Mouse (Mus musculus) left cerebral cortex, postnatal 36 days (tissue): Measurements from ENCODE around the gene Fgfr2. TPM values are rescaled to one million over a fixed set of nuclear protein-coding genes. Genes with fewer than 3 reads are reported as not detected.

Experiments used
- DNase-seq, 2 experiments: peaks; one replicate each; pipeline ENCODE4 v3.0.0; 2021 to 2022; ENCODE audit warnings: low spot score in 2 of 2, mixed read lengths in 1 of 2
- intact Hi-C: fragments of 180-260 bp; cut with DNase I; formaldehyde crosslinking; loops from one replicate; pipeline ENCODE4 v1.15.1; 2025
- total RNA-seq, 2 experiments: library from RNA; stranded (reverse); gene quantifications; 2 replicates each; pipeline ENCODE4 v1.2.3; 2021

The Fgfr2 gene
- total RNA-seq, 2 experiments from 2014 or later = 41.6 to 46.6 TPM

- no peak for DNase-seq
- intact Hi-C loops = no loop called here
Observed at GRCm38 (mm10) chr7:132075825-132076224, 1047.3 kb downstream of the Fgfr2 start.

DNA sequence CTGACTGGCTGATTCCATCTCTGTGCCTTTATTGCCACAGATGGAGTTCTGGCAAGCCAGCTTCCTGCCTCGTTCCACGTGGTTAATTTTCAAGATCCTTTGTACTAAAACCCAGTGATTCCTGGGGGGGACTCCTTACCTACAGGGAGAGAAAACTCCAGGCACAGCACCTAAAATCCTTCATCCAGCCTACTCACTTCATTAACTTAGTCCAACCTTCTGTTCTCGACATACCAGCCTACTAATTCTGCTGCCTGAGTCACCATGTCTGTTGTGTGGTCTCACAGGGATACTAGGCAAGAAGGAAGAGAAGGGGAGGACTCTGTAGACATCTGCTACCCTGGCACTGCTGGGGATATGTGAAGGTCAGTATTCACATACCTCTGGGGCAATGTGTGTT is 1048.6 kb downstream of the Fgfr2 start:
- intact Hi-C loops = no loop called here
- DNase-seq = peak; percentile 30 to 33

DNA sequence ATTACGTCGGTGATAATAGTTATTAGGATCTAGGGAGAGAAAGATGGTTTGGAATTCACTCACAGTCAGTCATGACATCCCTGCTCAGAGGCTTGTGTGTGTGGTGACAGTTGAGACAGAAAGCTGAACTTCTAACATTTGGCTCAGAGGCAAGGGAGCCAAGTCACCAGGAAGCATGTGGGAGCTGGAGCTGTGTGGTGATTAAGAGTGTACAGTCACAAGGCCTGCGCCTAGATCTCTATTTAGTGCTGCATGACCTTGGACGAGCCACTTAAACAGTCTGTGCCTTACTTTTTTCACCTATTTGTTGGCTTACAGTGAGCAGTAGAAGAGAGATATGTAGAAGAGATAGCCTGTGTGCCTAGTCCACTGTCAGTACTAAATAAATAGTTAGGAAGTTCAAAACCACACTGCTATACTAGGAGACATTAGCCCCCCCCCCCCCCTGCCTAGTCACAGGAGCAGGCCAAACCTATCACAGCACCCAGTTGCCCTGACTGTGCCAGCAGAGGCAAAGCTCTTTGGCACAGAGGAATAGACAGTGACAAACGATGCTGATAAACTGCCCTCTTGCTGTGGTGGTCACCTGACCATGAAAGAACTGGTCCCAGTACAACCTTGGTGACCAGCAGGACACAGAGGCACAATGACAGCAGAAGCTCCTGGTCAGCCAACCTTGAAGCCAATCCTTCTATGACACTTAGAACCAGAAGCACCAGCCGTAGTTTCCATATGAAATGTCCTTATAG is 1052.1 kb downstream of the Fgfr2 start:
- no peak for DNase-seq
- intact Hi-C loops = no loop called here

DNA sequence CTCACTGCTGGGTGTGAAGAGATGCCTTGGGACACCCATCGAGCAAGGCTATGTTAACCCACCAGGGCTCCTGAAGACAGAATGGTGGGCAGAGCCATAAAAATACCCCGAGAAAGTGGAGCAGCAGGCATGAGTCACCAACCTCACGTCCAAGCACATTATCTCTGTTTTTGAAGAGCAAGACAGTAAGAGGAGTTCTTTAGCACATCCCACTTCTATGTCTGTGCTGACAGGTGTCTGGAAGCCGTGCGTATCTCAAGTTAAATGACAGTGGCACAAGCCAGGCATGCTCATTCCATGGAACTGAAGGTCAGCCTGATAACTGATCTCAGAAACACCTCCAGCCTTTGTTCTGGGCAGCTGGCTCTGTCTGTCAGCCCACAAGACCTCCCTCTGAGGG is 1055.2 kb downstream of the Fgfr2 start:
- DNase-seq = peak; percentile 71 to 75
- intact Hi-C loops = loop anchor here (5.0 kb wide), 1 partner anchor 139 kb away; no protein-coding TSS in a partner anchor

- peak in 1 of 2 experiments; percentile 23 for DNase-seq
- intact Hi-C loops = loop anchor here (5.0 kb wide), 1 partner anchor 140 kb away; no protein-coding TSS in a partner anchor
Observed at GRCm38 (mm10) chr7:132067511-132067910, 1055.6 kb downstream of the Fgfr2 start.

DNA sequence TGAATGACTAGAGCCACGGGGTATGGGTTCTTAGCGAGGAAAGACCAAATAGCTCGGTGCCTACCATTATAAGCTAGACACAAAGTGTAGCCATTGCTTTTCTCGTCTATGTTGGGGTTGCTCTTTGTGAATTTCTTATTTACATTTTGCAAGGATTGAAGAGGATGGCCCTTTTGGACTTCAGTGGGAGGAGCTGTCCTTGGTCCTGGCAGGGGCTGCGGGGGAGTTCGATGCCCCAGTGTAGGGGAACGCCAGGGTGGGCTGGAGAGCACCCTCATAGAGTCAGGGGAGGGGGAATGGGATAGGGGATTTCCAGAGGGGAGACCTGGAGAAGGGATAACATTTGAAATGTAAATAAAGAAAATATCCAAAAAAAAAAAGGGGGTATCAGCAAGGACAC is 1063.0 kb downstream of the Fgfr2 start:
- no peak for DNase-seq
- intact Hi-C loops = no loop called here

GRCm38 (mm10) chr7:132056565-132056964 is 1066.6 kb downstream of the Fgfr2 start:
- intact Hi-C loops = no loop called here
- DNase-seq = no peak

DNA sequence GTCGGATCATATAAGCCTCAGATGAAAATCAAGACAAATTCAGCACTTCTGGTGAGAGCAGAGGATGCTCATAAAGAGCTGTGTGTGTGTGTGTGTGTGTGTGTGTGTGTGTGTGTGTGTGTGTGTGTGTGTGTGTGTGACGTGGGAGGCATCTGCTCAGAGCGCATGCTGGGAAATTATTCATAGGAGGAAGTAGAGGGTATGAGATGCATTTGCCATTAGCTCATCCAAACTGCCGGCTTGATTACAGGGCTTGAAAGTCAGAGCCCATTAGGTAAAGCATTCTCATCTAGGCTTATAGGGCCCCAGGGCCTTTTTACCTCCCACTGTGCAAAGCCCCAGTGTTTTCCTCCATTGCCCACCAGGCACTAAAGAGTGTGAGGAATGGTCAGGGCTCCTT is 1076.5 kb downstream of the Fgfr2 start:
- intact Hi-C loops = no loop called here
- DNase-seq = no peak

- intact Hi-C loops = no loop called here
Observed at GRCm38 (mm10) chr7:132031940-132032531, 1091.1 kb downstream of the Fgfr2 start.

DNA sequence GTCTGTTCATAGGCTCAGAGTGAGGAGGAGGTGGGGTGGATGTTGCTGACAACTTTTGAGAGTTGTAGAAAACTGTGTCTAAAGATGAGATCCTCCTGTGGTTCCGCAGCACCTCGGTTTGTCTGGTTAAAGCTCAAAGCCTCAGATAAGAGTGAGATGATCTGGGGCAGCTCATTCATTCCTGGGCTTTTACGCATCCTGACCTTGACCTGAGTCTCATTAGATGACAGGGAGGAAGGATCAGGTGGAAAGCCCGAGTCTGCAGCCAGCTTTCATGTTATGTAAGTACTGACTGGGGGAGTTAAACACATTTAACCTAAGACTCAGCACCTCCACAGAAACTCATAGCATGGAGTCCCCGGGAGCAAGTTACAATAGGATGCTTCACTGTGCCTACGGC is 1096.5 kb downstream of the Fgfr2 start:
- intact Hi-C loops = no loop called here
- DNase-seq = no peak

More at GRCm38 (mm10) chr7:132031940-132032531, 1091.1 kb downstream of the Fgfr2 start:
- DNase-seq = peak; percentile 27 to 36

DNA sequence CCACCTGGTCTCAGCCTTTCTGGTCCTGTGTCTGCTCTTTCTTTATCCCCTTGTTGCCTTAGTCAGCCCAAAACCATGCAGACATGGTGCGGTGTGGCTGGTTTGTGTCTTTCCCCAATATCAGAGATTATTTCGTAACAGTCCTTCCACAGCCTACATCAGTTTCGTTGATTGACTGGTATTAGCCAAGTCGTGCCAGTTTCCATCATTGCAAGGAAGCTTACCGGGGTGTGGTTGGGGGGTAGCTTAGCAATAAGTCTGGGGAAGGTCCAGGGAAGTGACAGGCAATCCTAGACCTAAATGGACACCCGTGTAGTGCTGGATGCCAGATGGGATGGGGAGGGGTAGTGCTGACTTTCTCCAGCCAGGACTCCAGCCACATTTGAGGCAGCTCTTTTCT is 1097.6 kb downstream of the Fgfr2 start:
- DNase-seq = no peak
- intact Hi-C loops = no loop called here

DNA sequence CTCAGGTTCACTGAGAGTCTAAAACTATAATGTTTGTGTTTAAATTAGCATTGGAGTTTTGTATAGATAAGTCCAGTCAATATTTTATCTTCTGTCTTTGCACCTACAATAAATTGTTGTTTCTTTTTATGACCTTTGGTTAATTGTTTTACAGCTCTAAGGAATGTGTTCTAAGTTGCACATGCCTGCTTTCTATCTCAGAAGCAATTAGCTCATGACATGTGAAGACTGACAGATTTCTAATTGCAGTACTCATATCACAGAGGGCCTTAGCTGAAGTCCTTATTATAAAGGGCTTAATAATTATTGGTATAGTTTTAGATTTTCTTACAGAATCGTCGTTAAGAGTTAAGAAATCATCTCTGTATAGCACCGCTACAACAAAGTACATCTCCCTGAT is 1107.2 kb downstream of the Fgfr2 start:
- no peak for DNase-seq
- intact Hi-C loops = no loop called here

GRCm38 (mm10) chr7:132015193-132015592 is 1108.0 kb downstream of the Fgfr2 start:
- intact Hi-C loops = no loop called here
- DNase-seq = no peak

DNA sequence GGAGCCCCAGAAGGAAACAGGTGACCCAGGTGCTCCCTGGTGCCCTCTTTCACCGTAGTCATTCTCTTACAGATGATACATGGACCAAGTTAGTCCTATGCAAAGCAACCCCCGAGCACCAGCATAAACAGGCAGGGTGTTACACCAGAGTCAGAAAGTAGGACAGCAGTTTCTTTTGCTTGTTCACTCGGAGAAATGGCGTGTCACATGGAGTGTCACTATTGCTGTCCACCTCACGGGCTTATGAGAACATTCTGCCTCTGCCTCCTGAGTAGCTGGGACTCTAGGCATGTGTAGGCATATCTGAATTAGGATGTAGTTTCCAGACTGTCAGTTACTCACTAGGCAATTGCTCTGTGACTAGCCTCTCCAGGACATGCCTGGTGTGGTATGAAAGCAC is 1109.2 kb downstream of the Fgfr2 start:
- intact Hi-C loops = no loop called here

GRCm38 (mm10) chr7:132012969-132013679 is 1110.0 kb downstream of the Fgfr2 start:
- intact Hi-C loops = no loop called here
- no peak for DNase-seq

More for the DNA sequence above, 1109.2 kb downstream of the Fgfr2 start:
- DNase-seq = no peak

DNA sequence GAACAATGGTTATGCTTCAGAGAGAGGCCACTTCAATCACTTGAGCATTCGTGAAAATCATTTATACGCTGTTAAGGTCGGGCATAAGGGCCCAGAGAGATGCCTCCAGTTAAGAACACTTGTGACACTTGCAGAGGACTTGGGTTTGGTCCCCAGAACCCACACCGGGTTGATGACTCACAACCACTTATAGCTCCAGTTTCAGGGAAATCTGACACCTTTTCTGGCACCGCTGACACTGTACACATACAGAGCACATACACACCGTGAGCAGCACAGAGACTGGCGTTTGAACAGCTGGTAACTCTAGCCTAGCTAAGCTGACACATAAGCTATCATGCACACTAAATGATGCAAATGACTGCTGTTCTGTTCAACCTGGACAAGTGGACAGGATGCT is 1114.1 kb downstream of the Fgfr2 start:
- intact Hi-C loops = no loop called here
- DNase-seq = no peak

DNA sequence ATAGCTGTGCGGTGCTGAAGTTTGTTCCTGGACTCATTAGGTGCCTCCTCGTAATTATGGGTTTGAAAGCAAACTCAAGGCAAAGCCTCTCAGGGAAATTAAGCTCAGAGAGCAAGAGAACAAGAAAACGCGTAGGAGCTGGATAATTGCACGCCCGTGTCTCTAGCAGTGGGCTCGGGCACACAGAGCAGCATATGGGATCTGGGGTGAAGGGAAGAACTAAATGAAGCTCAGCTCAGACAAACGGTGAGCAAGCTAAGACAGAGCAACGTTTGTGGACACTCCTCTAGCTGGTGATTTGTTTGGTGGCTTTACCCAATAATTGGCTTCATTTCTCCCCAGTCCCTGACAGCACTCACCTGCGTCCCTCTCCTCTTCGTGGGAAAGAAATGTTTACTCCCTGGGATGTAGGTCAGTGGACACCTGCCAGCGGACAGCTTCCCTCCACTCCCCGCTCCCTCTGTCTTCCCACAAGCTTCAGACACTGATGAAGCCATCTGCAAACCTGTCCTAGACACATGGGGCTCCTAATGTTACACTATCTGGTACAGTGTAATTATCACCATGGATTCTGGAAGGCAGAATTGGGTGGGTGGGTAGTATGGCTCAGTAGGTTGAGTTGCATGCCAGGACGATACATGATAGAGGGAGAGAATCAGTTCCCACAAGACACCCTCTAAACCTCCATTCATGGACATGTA is 1117.0 kb downstream of the Fgfr2 start:
- intact Hi-C loops = no loop called here
- DNase-seq = peak in 1 of 2 experiments; percentile 19

GRCm38 (mm10) chr7:131992873-131993272 is 1130.3 kb downstream of the Fgfr2 start:
- no peak for DNase-seq
- intact Hi-C loops = no loop called here

DNA sequence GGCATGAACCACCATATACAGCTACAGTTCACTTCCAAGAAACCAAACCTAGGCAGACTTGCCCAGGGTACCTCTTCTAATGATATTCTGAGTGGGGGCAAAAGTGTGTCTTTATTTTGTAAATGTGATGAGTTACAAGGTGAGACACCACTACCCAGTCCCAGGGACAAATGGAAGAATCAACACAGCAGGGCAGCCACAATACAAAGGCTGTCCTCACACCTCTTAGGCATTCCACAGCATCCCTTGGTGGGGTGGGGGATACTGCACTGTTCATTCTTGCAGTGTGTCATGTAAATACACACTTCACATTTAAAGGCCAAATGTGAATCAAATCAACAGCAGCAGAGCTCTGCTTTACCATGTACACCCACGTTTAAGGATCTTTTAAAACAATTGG is 1130.9 kb downstream of the Fgfr2 start:
- no peak for DNase-seq
- intact Hi-C loops = no loop called here

GRCm38 (mm10) chr7:131989056-131989455 is 1134.1 kb downstream of the Fgfr2 start:
- intact Hi-C loops = no loop called here
- DNase-seq = no peak
